8 mouse cellular contexts compared by ENCODE assay signal in the genomic region with DNA sequence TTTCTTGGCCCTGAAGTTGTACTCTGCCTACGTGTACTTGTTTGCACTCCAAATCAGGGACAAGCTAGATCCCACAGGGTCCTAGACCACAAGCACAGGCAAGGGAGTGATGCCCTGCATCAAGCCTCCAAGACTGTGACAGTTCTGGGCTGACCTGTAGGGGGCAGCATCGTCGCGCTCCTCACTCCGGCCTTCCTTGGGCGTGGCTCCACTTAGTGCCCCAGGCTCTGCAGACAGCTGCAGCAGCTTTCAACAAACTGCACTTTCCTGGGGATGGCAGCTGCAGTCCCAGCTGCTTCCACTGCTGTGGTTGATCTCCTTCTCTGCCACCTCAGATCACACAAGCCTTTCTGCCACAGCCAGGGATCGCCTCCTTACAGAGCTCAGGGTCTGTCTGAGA.
DNase-seq lines count a peak whose midpoint lies in the region; ATAC-seq lines count a peak whose summit lies in the region.

No protein-coding gene starts in this region.

- peak; percentile 75 for ATAC-seq in hindbrain, embryonic 14.5 days (ENCODE audit: low FRiP score)

- H3K9ac ChIP-seq in hindbrain, embryonic 14.5 days, result no peak overlapping the region

- no peak overlapping the region for H3K4me2 ChIP-seq in hindbrain, embryonic 14.5 days (replicated peaks)

- 3% methylated on average over 7 of the region's 7 CpGs for WGBS in hindbrain, embryonic 14.5 days

- H3K27ac ChIP-seq in hindbrain, embryonic 14.5 days, result no peak overlapping the region

- no peaks in the 10 kb centered on the region for H3K9me3 ChIP-seq in hindbrain, embryonic 14.5 days (ENCODE audit: control insufficient read depth, low read length)

- no peaks in the 10 kb centered on the region for H3K36me3 ChIP-seq in hindbrain, embryonic 14.5 days (replicated peaks; ENCODE audit: control insufficient read depth, insufficient read depth)

- no peaks in the 10 kb centered on the region for H3K27me3 ChIP-seq in hindbrain, embryonic 14.5 days (ENCODE audit: control insufficient read depth, insufficient read depth, low read length)

- peaks cover 6% of the 10 kb centered on the region; the same call in 1 of the 2 replicates for H3K4me1 ChIP-seq in hindbrain, embryonic 14.5 days (replicated peaks; ENCODE audit: control insufficient read depth, insufficient read depth, low read length)

- DNase-seq in R1 (ENCODE audit: low read depth, low spot score), result peak; percentile 79
- peak; percentile 82 to 86 for DNase-seq in cerebellum, postnatal 14 days
- DNase-seq in frontal cortex, postnatal 25 days (ENCODE audit: low spot score in 2 of 2), result peak; percentile 57 to 69
- peak; percentile 78 for DNase-seq in hindbrain, embryonic 14.5 days (ENCODE audit: low spot score)
- peak; percentile 30 for DNase-seq in left cerebral cortex, adult 11 months (ENCODE audit: low spot score)
- peak; percentile 79 to 82 for DNase-seq in lung, postnatal 4 days
- peak; percentile 89 for DNase-seq in retina, postnatal 1 day
- DNase-seq in thymus, postnatal 4 days, result peak; percentile 95

- H3K4me3 ChIP-seq in hindbrain, embryonic 14.5 days (replicated peaks; ENCODE audit: low read length), result no peak overlapping the region

Comparison
In these comparisons a context has a peak if more than half of its experiments do, and no peak if none do; other contexts are left out.
1. DNase-seq: peak in every context shown above with its lines; median percentile 95 in thymus, postnatal 4 days; 89 in retina, postnatal 1 day; 84 in cerebellum, postnatal 14 days; 80 in lung, postnatal 4 days; 79 in R1; 78 in hindbrain, embryonic 14.5 days; 63 in frontal cortex, postnatal 25 days; 30 in left cerebral cortex, adult 11 months.